Mouse (Mus musculus) E14TG2a.4 (cell line): ENCODE data around the gene Gpr179.

ENCODE experiments used
- CTCF ChIP-seq: conservative IDR thresholded peaks from 2 replicates; pipeline ENCODE4 v1.5.1; 2014; ENCODE audit warnings: low read length
- NANOG ChIP-seq: IDR thresholded peaks from 2 replicates; pipeline ENCODE4 v1.6.1; 2014; ENCODE audit warnings: borderline replicate concordance, low read length, mixed read lengths
- POU5F1 ChIP-seq: IDR thresholded peaks from 2 replicates; pipeline ENCODE4 v1.6.1; 2014; ENCODE audit warnings: low read length, borderline replicate concordance

- no peak for TF ChIP-seq CTCF
- no peak for TF ChIP-seq NANOG
- no peak for TF ChIP-seq POU5F1
These were observed 10.7 kb upstream of the Gpr179 start for GRCm38 (mm10) chr11:97362649-97362942.
